Mouse (Mus musculus): Measurements from ENCODE around the gene Cdk8. TPM values are rescaled to one million over a fixed set of nuclear protein-coding genes. Genes with fewer than 3 reads are reported as not detected.

The Cdk8 gene
- polyA plus RNA-seq, 1 experiment, result 11.0 TPM

DNA sequence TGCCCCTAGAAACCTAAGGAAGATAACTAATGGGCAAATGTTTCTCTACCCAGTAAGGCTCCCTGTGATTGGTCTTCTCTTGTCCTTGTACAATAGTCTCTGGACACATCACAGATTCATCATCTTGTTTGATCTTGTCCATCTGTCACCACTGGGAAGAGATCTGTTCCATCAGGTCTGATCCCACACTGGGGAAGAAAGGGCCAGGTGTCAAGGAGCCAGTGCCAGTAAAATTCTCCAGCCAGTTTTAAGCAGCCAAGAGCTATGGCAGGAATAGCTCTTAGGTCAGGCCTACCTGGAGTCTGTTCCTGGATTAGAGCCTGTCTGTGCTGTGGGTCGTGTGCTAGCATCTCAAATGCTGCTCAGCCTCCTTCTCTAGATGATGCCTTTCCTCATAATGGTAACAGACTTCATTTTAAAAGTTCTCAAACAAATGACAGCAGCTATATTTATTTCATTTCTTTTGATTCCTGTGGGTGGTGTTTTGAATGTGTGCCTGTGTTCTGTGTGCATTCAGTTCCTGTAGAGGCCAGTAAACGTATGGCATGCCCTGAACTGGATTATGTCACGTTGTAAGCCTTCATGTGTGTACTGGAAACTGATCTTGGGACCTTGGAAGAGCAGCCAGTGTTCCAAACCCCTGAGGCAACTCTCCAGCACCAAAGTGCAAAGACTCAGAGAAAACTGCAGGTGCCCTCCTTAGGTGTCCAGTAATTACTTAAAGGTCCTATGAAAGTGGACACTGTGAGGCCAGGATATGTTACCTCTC, 40.3 kb upstream of the Cdk8 start:
- Histone ChIP-seq H3K36me3 (ENCODE audit: control insufficient read depth, insufficient read depth) (no peaks in the 10 kb centered on the region), H3K79me2 (ENCODE audit: control insufficient read depth, insufficient read depth) (no peaks in the 10 kb centered on the region), H3K4me2 (ENCODE audit: low read depth) (no peak overlapping the region), H3ac (ENCODE audit: control insufficient read depth, insufficient read length) (no peak overlapping the region), H3K4me3 (no peak overlapping the region), H3K27me3 (ENCODE audit: control insufficient read depth, insufficient read depth, insufficient read length) (no peaks in the 10 kb centered on the region)
- TF ChIP-seq POLR2AphosphoS2 (IDR thresholded peaks at IDR 0.05; ENCODE audit: insufficient read length, low read depth) (no peak), TCF3 (IDR thresholded peaks at IDR 0.05; ENCODE audit: insufficient read length, low read depth) (no peak), SRF (IDR thresholded peaks at IDR 0.05; ENCODE audit: control insufficient read depth, insufficient read length, low read depth) (no peak), TCF12 (IDR thresholded peaks at IDR 0.05; ENCODE audit: insufficient read depth, poor library complexity, severe bottlenecking) (no peak), USF1 (IDR thresholded peaks at IDR 0.05; ENCODE audit: low read depth) (no peak), E2F4 (IDR thresholded peaks at IDR 0.05; ENCODE audit: insufficient read depth) (no peak), REST (IDR thresholded peaks at IDR 0.05; ENCODE audit: insufficient read depth, insufficient read length) (no peak), MYOD1 (IDR thresholded peaks at IDR 0.05; ENCODE audit: control insufficient read depth in 1 of 3, insufficient read length in 2 of 3, low read depth in 2 of 3) (no peak), MAX (IDR thresholded peaks at IDR 0.05; ENCODE audit: low read depth) (no peak), POLR2A (IDR thresholded peaks at IDR 0.05; ENCODE audit: insufficient read length, low read depth) (no peak), CEBPB (IDR thresholded peaks at IDR 0.05; ENCODE audit: insufficient read depth, poor library complexity, severe bottlenecking) (no peak), MYOG (IDR thresholded peaks at IDR 0.05; ENCODE audit: control insufficient read depth in 1 of 3, insufficient read depth in 1 of 3, insufficient read length in 2 of 3, low read depth in 2 of 3) (no peak)

- H3K27me3 ChIP-seq (ENCODE audit: control insufficient read depth, insufficient read depth, insufficient read length), result no peaks in the 10 kb centered on the region
- no peak for TF ChIP-seq POLR2AphosphoS2 (IDR thresholded peaks at IDR 0.05; ENCODE audit: insufficient read length, low read depth)
- no peak for TF ChIP-seq SRF (IDR thresholded peaks at IDR 0.05; ENCODE audit: control insufficient read depth, insufficient read length, low read depth)
- no peak for TF ChIP-seq TCF12 (IDR thresholded peaks at IDR 0.05; ENCODE audit: insufficient read depth, poor library complexity, severe bottlenecking)
- no peak for TF ChIP-seq MAX (IDR thresholded peaks at IDR 0.05; ENCODE audit: low read depth)
- TF ChIP-seq MYOG (IDR thresholded peaks at IDR 0.05; ENCODE audit: control insufficient read depth in 1 of 3, insufficient read depth in 1 of 3, insufficient read length in 2 of 3, low read depth in 2 of 3), result no peak
- H3K79me2 ChIP-seq (ENCODE audit: control insufficient read depth, insufficient read depth), result no peaks in the 10 kb centered on the region
- H3K4me2 ChIP-seq (ENCODE audit: low read depth), result no peak overlapping the region
- H3ac ChIP-seq (ENCODE audit: control insufficient read depth, insufficient read length), result no peak overlapping the region
- no peaks in the 10 kb centered on the region for H3K36me3 ChIP-seq (ENCODE audit: control insufficient read depth, insufficient read depth)
- no peak overlapping the region for H3K4me3 ChIP-seq
Observed at GRCm38 (mm10) chr5:146193360-146193759, 37.7 kb upstream of the Cdk8 start.

DNA sequence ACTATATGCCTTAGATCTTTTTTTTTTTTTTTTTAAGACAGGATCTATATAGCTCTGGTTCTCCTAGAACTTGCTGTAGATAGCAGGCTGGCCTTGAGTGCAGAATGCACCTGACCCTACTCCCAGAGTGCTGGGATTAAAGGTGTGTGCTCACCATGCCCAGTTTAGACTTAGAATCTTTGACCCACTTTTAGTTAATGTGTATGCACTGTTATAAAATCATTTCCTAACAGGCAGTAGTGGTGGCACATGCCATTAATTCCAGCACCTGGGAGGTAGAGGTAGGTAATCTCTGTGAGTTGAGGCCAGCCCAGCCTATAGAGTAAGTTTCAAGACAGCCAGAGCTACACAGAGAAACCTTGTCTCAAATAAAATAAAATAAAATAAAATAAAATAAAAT, 32.0 kb upstream of the Cdk8 start:
- Histone ChIP-seq H3K4me2 (ENCODE audit: low read depth) (no peak overlapping the region), H3ac (ENCODE audit: control insufficient read depth, insufficient read length) (no peak overlapping the region), H3K36me3 (ENCODE audit: control insufficient read depth, insufficient read depth) (peaks cover 6% of the 10 kb centered on the region), H3K4me3 (no peak overlapping the region), H3K79me2 (ENCODE audit: control insufficient read depth, insufficient read depth) (no peaks in the 10 kb centered on the region), H3K27me3 (ENCODE audit: control insufficient read depth, insufficient read depth, insufficient read length) (no peaks in the 10 kb centered on the region)
- no peak for TF ChIP-seq MYOD1 (IDR thresholded peaks at IDR 0.05; ENCODE audit: control insufficient read depth in 1 of 3, insufficient read length in 2 of 3, low read depth in 2 of 3)
- no peak for TF ChIP-seq TCF3 (IDR thresholded peaks at IDR 0.05; ENCODE audit: insufficient read length, low read depth)
- TF ChIP-seq MAX (IDR thresholded peaks at IDR 0.05; ENCODE audit: low read depth), result no peak
- no peak for TF ChIP-seq TCF12 (IDR thresholded peaks at IDR 0.05; ENCODE audit: insufficient read depth, poor library complexity, severe bottlenecking)
- TF ChIP-seq USF1 (IDR thresholded peaks at IDR 0.05; ENCODE audit: low read depth), result no peak
- no peak for TF ChIP-seq CEBPB (IDR thresholded peaks at IDR 0.05; ENCODE audit: insufficient read depth, poor library complexity, severe bottlenecking)
- no peak for TF ChIP-seq POLR2A (IDR thresholded peaks at IDR 0.05; ENCODE audit: insufficient read length, low read depth)
- no peak for TF ChIP-seq E2F4 (IDR thresholded peaks at IDR 0.05; ENCODE audit: insufficient read depth)

- Histone ChIP-seq H3K27me3 (ENCODE audit: control insufficient read depth, insufficient read depth, insufficient read length) (no peaks in the 10 kb centered on the region), H3K4me3 (no peak overlapping the region), H3K79me2 (ENCODE audit: control insufficient read depth, insufficient read depth) (no peaks in the 10 kb centered on the region), H3ac (ENCODE audit: control insufficient read depth, insufficient read length) (no peak overlapping the region), H3K36me3 (ENCODE audit: control insufficient read depth, insufficient read depth) (peaks cover 9% of the 10 kb centered on the region), H3K4me2 (ENCODE audit: low read depth) (no peak overlapping the region)
- TF ChIP-seq REST (IDR thresholded peaks at IDR 0.05; ENCODE audit: insufficient read depth, insufficient read length), result no peak
- TF ChIP-seq TCF3 (IDR thresholded peaks at IDR 0.05; ENCODE audit: insufficient read length, low read depth), result no peak
- TF ChIP-seq E2F4 (IDR thresholded peaks at IDR 0.05; ENCODE audit: insufficient read depth), result no peak
- TF ChIP-seq MAX (IDR thresholded peaks at IDR 0.05; ENCODE audit: low read depth), result no peak
- no peak for TF ChIP-seq MYOD1 (IDR thresholded peaks at IDR 0.05; ENCODE audit: control insufficient read depth in 1 of 3, insufficient read length in 2 of 3, low read depth in 2 of 3)
- no peak for TF ChIP-seq USF1 (IDR thresholded peaks at IDR 0.05; ENCODE audit: low read depth)
- TF ChIP-seq TCF12 (IDR thresholded peaks at IDR 0.05; ENCODE audit: insufficient read depth, poor library complexity, severe bottlenecking), result no peak
- no peak for TF ChIP-seq POLR2AphosphoS2 (IDR thresholded peaks at IDR 0.05; ENCODE audit: insufficient read length, low read depth)
- no peak for TF ChIP-seq POLR2A (IDR thresholded peaks at IDR 0.05; ENCODE audit: insufficient read length, low read depth)
- TF ChIP-seq CEBPB (IDR thresholded peaks at IDR 0.05; ENCODE audit: insufficient read depth, poor library complexity, severe bottlenecking), result no peak
- no peak for TF ChIP-seq SRF (IDR thresholded peaks at IDR 0.05; ENCODE audit: control insufficient read depth, insufficient read length, low read depth)
- no peak for TF ChIP-seq MYOG (IDR thresholded peaks at IDR 0.05; ENCODE audit: control insufficient read depth in 1 of 3, insufficient read depth in 1 of 3, insufficient read length in 2 of 3, low read depth in 2 of 3)
Observed at GRCm38 (mm10) chr5:146199540-146199939, 31.5 kb upstream of the Cdk8 start.

- TF ChIP-seq MYOG (IDR thresholded peaks at IDR 0.05; ENCODE audit: control insufficient read depth in 1 of 3, insufficient read depth in 1 of 3, insufficient read length in 2 of 3, low read depth in 2 of 3) (no peak), REST (IDR thresholded peaks at IDR 0.05; ENCODE audit: insufficient read depth, insufficient read length) (no peak), CEBPB (IDR thresholded peaks at IDR 0.05; ENCODE audit: insufficient read depth, poor library complexity, severe bottlenecking) (no peak), POLR2AphosphoS2 (IDR thresholded peaks at IDR 0.05; ENCODE audit: insufficient read length, low read depth) (no peak)
- Histone ChIP-seq H3K4me2 (ENCODE audit: low read depth) (no peak overlapping the region), H3ac (ENCODE audit: control insufficient read depth, insufficient read length) (no peak overlapping the region), H3K4me3 (no peak overlapping the region), H3K27me3 (ENCODE audit: control insufficient read depth, insufficient read depth, insufficient read length) (no peaks in the 10 kb centered on the region), H3K36me3 (ENCODE audit: control insufficient read depth, insufficient read depth) (peaks cover 9% of the 10 kb centered on the region), H3K79me2 (ENCODE audit: control insufficient read depth, insufficient read depth) (no peaks in the 10 kb centered on the region)
Observed at GRCm38 (mm10) chr5:146200580-146200979, 30.4 kb upstream of the Cdk8 start.
